Comparison of ENCODE assay signal across 8 mouse cellular contexts in the genomic region with DNA sequence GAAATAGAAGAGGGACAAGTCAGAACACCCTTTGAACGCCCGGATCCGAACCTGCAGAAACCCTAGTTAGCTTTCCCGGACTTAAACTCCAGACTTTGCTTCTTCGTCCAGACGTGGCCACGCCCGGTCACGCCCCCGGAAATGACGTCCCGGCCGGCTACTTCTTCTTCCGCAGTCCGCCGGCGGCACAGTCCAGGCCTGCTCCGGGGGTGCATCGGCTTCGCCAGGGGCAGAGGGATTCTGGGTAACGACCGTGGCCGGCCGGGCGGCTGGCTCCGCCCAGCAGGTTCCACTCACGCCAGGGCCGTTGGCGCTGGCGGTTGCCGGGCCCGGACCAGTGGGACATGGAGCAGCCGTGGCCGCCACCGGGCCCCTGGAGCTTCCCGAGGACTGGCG. TPM values are rescaled to one million over a fixed set of nuclear protein-coding genes. Genes with fewer than 3 reads are reported as not detected.
DNase-seq lines count a peak whose midpoint lies in the region; ATAC-seq lines count a peak whose summit lies in the region.

A gene (plus strand): TSS at position 159 of the 396 bp plus-strand sequence.

- no peaks in the 10 kb centered on the region for H3K9me3 ChIP-seq in hindbrain, embryonic 15.5 days

- peak within 1 kb of the TSS; percentile 96 for H3K4me3 ChIP-seq in hindbrain, embryonic 15.5 days

- H3K9ac ChIP-seq in hindbrain, embryonic 15.5 days = peak within 1 kb of the TSS; percentile 92

- under 1% methylated on average over 37 of the region's 37 CpGs for WGBS in hindbrain, embryonic 15.5 days

- H3K27ac ChIP-seq in hindbrain, embryonic 15.5 days (replicated peaks) = peak within 1 kb of the TSS; percentile 90

- peak; percentile 96 for ATAC-seq in hindbrain, embryonic 15.5 days (ENCODE audit: low FRiP score, low read depth)

- peak; percentile 94 for DNase-seq in R1 (ENCODE audit: low read depth, low spot score)
- peak; percentile 98 to 99 for DNase-seq in cerebellum, postnatal 25 days
- DNase-seq in frontal cortex, postnatal 36 days (ENCODE audit: low spot score in 2 of 2) = peak; percentile 98
- peak; percentile 93 for DNase-seq in left cerebral cortex, adult 11 months (ENCODE audit: low spot score)
- DNase-seq in lung, postnatal 4 days = peak; percentile 99
- DNase-seq in retina, postnatal 7 days (ENCODE audit: low read depth, low spot score) = peak; percentile 88
- peak; percentile 96 for DNase-seq in urinary bladder, adult 2 months (ENCODE audit: low spot score)

- H3K36me3 ChIP-seq in hindbrain, embryonic 15.5 days = no peaks in the 10 kb centered on the region

- peaks cover 17% of the 10 kb centered on the region for H3K4me1 ChIP-seq in hindbrain, embryonic 15.5 days (replicated peaks)

- peak within 1 kb of the TSS; percentile 65 for H3K4me2 ChIP-seq in hindbrain, embryonic 15.5 days

- H3K27me3 ChIP-seq in hindbrain, embryonic 15.5 days = no peaks in the 10 kb centered on the region

RNA-seq across cellular contexts. Expression of the gene that starts here (rescaled TPM):
- polyA plus RNA-seq in hindbrain, embryonic 15.5 days (2015; fragmentation: Nextera tagmentation; extraction: Ambion mirVana) = 42.1 and 47.1 TPM in 2 replicates
- 36.6 and 40.1 TPM in 2 replicates for polyA plus RNA-seq in urinary bladder, adult 2 months (2012; rRNA removed)

Comparison
In these comparisons a context has a peak if more than half of its experiments do, and no peak if none do; other contexts are left out.
1. Peak in every context shown above with its lines: DNase-seq, ATAC-seq, H3K4me3 ChIP-seq and H3K27ac ChIP-seq.